Mouse (Mus musculus) thymus, adult 2 months (tissue): ENCODE results near the gene Ppie.

Source experiments
- CTCF ChIP-seq: fragments of 200-500 bp; IDR thresholded peaks from 2 replicates; pipeline ENCODE4 v1.5.1; 2012; ENCODE audit warnings: mild to moderate bottlenecking, control low read depth, low read length, moderate library complexity, borderline replicate concordance; ENCODE audit not compliant: control insufficient read depth, poor library complexity, insufficient read depth; ENCODE audit errors: extremely low read depth
- POLR2A ChIP-seq: fragments of 200-500 bp; IDR thresholded peaks from 2 replicates; pipeline ENCODE4 v1.6.1; 2012; ENCODE audit warnings: mild to moderate bottlenecking, low read length, control low read depth, moderate library complexity; ENCODE audit not compliant: control insufficient read depth, poor library complexity, insufficient read depth; ENCODE audit errors: extremely low read depth

GRCm38 (mm10) chr4:123106864-123107263 is 32.9 kb downstream of the Ppie start:
- TF ChIP-seq CTCF (no peak), POLR2A (no peak)
